ENCODE assay signal across 18 mouse cellular contexts in genomic region chr10:17689806-17690205, GRCm38 (mm10).
"Had no signal": no experiment of that assay in that cellular context is flagged by ENCODE, and none has a peak within 500 bp of the region (broad histone marks: within the 10 kb centered on the region; RNA-seq: fewer than 3 reads in every experiment).

No protein-coding gene starts in this region.

- ATAC-seq: liver, postnatal 0 days had no signal

- DNase-seq: kidney, postnatal 14 days; kidney, postnatal 4 days; left cerebral cortex, postnatal 4 days; liver, postnatal 0 days; lung, postnatal 14 days; lung, postnatal 4 days; midbrain, embryonic 14.5 days; right cerebral cortex, adult 18-20 months; right cerebral cortex, postnatal 14 days; right cerebral cortex, postnatal 4 days; spleen, adult 18-20 months; thymus, postnatal 25 days had no signal

- H3K4me3 ChIP-seq: limb, embryonic 12.5 days; limb, embryonic 15.5 days; stomach, embryonic 15.5 days had no signal

- H3K4me2 ChIP-seq: limb, embryonic 12.5 days; limb, embryonic 15.5 days; liver, embryonic 11.5 days; midbrain, embryonic 11.5 days; stomach, embryonic 15.5 days had no signal

- H3K9me3 ChIP-seq: limb, embryonic 12.5 days; limb, embryonic 15.5 days; stomach, embryonic 15.5 days had no signal

- H3K36me3 ChIP-seq: limb, embryonic 12.5 days; limb, embryonic 15.5 days; stomach, embryonic 15.5 days had no signal

- H3K27ac ChIP-seq: limb, embryonic 12.5 days; limb, embryonic 15.5 days; liver, embryonic 14.5 days; stomach, embryonic 15.5 days had no signal

- H3K9ac ChIP-seq: limb, embryonic 12.5 days; limb, embryonic 15.5 days; liver, embryonic 14.5 days; liver, postnatal 0 days; stomach, embryonic 15.5 days had no signal

- H3K4me1 ChIP-seq: limb, embryonic 12.5 days; limb, embryonic 15.5 days; stomach, embryonic 15.5 days had no signal

- H3K27me3 ChIP-seq: limb, embryonic 12.5 days; limb, embryonic 15.5 days; stomach, embryonic 15.5 days had no signal
